Mouse (Mus musculus): ENCODE results near the gene Smarcb1. TPM values are rescaled to one million over a fixed set of nuclear protein-coding genes. Genes with fewer than 3 reads are reported as not detected.
A peak's percentile ranks its signal among the peaks of the same experiment; 100 is the strongest.
"Not testable (repeated sequence)": the region's sequence is repeated elsewhere in the genome, so short reads cannot be mapped to it uniquely, and the experiment has no call there.

Smarcb1 gene
- polyA plus RNA-seq, 1 experiment = 34.1 TPM

DNA sequence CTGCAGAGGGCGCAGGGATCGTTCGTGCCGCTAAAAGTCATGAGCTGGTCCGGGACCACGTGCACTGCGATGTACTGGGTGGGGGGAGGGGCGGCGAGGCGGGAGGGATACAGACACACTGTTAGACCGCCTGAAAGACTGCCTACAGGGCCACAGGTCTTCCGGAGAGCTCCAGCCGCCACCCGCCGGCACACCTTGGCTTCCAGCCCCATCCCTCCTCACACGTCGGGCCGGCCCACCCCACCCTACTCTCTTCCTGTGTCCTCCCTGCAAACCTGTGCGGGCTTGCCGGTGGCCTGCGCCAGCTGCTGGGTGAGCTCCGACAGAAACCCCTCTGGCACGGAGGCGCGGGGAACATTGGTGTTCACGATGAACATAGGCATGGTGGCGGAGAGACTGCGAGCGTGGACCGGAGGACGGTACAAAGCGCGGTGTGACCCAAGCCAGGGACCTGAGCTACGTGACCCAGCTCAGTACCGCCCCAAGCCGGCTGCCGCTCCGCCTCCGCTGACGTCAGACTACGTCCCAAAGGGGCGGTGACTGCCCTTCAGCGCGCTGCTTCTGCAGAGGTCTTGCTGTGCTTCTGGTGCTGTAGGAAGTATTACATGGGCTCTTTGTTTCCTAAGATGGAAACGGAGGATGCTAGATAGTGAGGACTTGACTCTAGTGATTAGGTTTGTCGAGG lies 61.5 kb downstream of the Smarcb1 start, which contains the start of gene Mif:
Mif (minus strand) TSS at position 455 of the 685 bp plus-strand sequence.
- not testable (repeated sequence) for H3K27me3 ChIP-seq (ENCODE audit: control insufficient read depth, insufficient read depth, low read length); H3K4me1 ChIP-seq (ENCODE audit: control insufficient read depth, insufficient read depth, insufficient read length, low read length); H3K36me3 ChIP-seq (ENCODE audit: control insufficient read depth, insufficient read depth, low read length)
- peak within 1 kb of the TSS; percentile 70 for H3K4me3 ChIP-seq (ENCODE audit: low read depth, low read length)
- under 1% methylated on average over 46 of the region's 46 CpGs for WGBS
- H3K27ac ChIP-seq (ENCODE audit: insufficient read depth, low read depth, low read length) = peak within 1 kb of the TSS; percentile 48; the same call in 1 of the 2 replicates
- peak; percentile 24; the same call in 1 of the 2 replicates for TF ChIP-seq POLR2A (IDR thresholded peaks at IDR 0.05; ENCODE audit: low read depth, low read length)

DNA sequence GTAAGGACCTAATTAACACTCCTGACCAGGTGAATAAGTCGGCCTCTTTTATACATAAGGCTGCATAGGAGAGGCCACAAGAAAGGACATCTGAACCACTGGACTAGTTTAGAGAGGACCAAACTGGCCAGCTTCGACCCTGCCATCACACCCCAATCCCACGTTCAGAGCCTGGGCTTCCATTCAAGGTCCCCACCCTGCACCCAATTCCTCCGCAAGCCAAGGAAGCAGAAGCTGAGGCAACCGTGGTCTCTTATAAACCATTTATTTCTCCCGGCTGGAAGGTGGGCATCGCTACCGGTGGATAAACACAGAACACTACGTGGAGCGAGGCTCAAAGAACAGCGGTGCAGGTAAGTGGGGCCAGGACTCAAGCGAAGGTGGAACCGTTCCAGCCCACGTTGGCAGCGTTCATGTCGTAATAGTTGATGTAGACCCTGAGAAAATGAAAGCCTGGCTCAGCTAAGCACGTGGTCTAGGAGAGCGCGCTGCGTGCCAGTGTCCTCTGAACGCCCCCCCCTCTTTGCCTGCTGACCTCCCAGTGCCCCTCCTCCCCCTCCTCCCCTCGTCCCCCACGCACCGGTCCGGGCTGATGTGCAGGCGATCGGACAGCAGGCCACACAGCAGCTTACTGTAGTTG lies 62.2 kb downstream of the Smarcb1 start:
- WGBS = 3% methylated on average over 27 of the region's 27 CpGs
- no peaks in the 10 kb centered on the region for H3K36me3 ChIP-seq (ENCODE audit: control insufficient read depth, insufficient read depth, low read length)
- peak overlapping the region; percentile 70 for H3K4me3 ChIP-seq (ENCODE audit: low read depth, low read length)
- H3K4me1 ChIP-seq (ENCODE audit: control insufficient read depth, insufficient read depth, insufficient read length, low read length) = peaks cover 4% of the 10 kb centered on the region; the same call in 1 of the 2 replicates
- no peak for TF ChIP-seq CTCF (IDR thresholded peaks at IDR 0.05; ENCODE audit: extremely low read depth, insufficient read length, insufficient replicate concordance, low read depth, low read length)
- TF ChIP-seq POLR2A (IDR thresholded peaks at IDR 0.05; ENCODE audit: low read depth, low read length) = no peak
- H3K27me3 ChIP-seq (ENCODE audit: control insufficient read depth, insufficient read depth, low read length) = no peaks in the 10 kb centered on the region
- H3K27ac ChIP-seq (ENCODE audit: insufficient read depth, low read depth, low read length) = no peak overlapping the region

DNA sequence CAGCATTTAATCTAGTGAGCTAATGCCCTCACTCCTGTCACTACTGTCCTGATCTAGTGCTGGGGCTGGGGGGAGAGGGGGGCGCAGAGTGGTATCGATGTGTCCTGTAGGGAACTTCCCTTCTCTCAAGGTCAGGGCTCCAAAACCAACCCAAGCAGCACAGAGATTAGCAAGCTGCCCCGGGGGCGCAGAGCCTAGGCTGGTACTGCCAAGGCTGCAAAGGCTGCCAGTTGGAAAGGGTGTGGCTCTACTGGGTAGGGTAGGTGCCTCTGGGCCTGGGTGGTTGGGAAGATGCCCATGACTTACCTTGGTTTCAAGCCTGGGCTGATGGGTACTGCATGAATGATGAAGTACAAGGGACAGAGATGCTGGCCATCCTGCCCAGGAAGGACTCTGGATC lies 63.8 kb downstream of the Smarcb1 start:
- peaks cover 4% of the 10 kb centered on the region; the same call in 1 of the 2 replicates for H3K4me1 ChIP-seq (ENCODE audit: control insufficient read depth, insufficient read depth, insufficient read length, low read length)
- no peaks in the 10 kb centered on the region for H3K36me3 ChIP-seq (ENCODE audit: control insufficient read depth, insufficient read depth, low read length)
- H3K4me3 ChIP-seq (ENCODE audit: low read depth, low read length) = no peak overlapping the region
- TF ChIP-seq POLR2A (IDR thresholded peaks at IDR 0.05; ENCODE audit: low read depth, low read length) = no peak
- no peak for TF ChIP-seq CTCF (IDR thresholded peaks at IDR 0.05; ENCODE audit: extremely low read depth, insufficient read length, insufficient replicate concordance, low read depth, low read length)
- H3K27me3 ChIP-seq (ENCODE audit: control insufficient read depth, insufficient read depth, low read length) = no peaks in the 10 kb centered on the region
- H3K27ac ChIP-seq (ENCODE audit: insufficient read depth, low read depth, low read length) = no peak overlapping the region
- whole genome bisulfite sequencing = 67% methylated on average over 4 of the region's 4 CpGs

DNA sequence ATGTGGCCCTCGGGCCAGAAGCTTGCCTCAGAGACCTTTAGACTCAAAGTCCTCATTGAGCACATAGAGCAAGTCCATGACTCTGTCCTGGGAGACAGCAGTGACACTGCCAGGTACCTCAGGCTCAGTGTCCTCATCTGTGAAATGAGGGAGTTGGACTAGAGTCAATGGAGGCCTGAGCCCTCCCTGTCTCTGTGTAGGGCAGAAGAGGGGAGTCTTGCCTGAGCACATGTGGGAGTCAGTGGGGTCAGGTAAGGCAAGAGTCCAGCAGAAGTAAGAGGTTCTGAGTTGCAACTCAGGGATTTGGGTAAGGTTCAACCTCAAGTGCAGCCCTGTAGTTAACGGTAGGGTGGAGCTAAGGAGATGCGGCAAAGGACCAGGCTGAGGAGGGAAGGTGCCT lies 64.4 kb downstream of the Smarcb1 start:
- Histone ChIP-seq H3K4me1 (ENCODE audit: control insufficient read depth, insufficient read depth, insufficient read length, low read length) (peaks cover 4% of the 10 kb centered on the region; the same call in 1 of the 2 replicates), H3K4me3 (ENCODE audit: low read depth, low read length) (no peak overlapping the region), H3K27me3 (ENCODE audit: control insufficient read depth, insufficient read depth, low read length) (no peaks in the 10 kb centered on the region), H3K36me3 (ENCODE audit: control insufficient read depth, insufficient read depth, low read length) (no peaks in the 10 kb centered on the region), H3K27ac (ENCODE audit: insufficient read depth, low read depth, low read length) (no peak overlapping the region)
- no peak for TF ChIP-seq CTCF (IDR thresholded peaks at IDR 0.05; ENCODE audit: extremely low read depth, insufficient read length, insufficient replicate concordance, low read depth, low read length)
- 68% methylated on average over 3 of the region's 3 CpGs for WGBS

DNA sequence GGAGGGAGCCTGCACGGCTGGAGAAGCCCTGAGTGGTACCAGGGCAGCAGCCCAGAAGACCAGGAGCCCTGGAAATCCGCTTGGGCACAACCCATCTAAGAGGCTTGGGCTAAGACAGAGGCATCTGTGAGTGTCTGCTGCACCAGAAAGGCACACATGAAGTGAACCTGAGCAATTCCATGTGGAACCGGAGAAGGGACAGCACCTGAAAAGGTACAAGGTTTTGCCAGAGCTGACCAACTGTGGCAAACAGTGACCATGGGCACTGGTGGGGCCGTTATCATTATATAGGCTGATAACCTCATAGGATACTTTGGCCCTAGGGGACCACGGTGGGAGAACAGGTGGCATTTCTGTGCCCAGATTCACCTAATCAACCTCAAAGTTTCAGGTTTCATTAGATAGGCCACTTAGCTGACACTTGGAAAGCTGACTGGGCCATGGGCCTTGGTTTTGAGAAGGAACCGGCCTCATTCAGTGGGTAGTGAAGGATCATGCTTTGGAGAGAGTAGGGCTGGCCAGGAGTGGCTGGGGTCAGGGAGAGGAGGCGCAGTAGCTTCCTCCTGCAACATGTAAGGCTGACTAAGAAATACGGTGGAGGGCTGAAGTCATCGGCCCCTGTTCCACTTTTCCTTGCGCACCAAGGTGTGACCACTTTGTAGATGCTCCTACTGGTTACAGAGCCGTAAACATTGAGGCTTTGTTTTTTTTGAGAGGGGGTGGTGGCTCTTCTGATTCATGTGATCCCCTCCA lies 65.1 kb downstream of the Smarcb1 start:
- Histone ChIP-seq H3K27ac (ENCODE audit: insufficient read depth, low read depth, low read length) (no peak overlapping the region), H3K27me3 (ENCODE audit: control insufficient read depth, insufficient read depth, low read length) (no peaks in the 10 kb centered on the region), H3K4me3 (ENCODE audit: low read depth, low read length) (no peak overlapping the region), H3K4me1 (ENCODE audit: control insufficient read depth, insufficient read depth, insufficient read length, low read length) (peaks cover 4% of the 10 kb centered on the region; the same call in 1 of the 2 replicates), H3K36me3 (ENCODE audit: control insufficient read depth, insufficient read depth, low read length) (no peaks in the 10 kb centered on the region)
- no peak for TF ChIP-seq POLR2A (IDR thresholded peaks at IDR 0.05; ENCODE audit: low read depth, low read length)
- no peak for TF ChIP-seq CTCF (IDR thresholded peaks at IDR 0.05; ENCODE audit: extremely low read depth, insufficient read length, insufficient replicate concordance, low read depth, low read length)
- 88% methylated on average over 11 of the region's 11 CpGs for WGBS

DNA sequence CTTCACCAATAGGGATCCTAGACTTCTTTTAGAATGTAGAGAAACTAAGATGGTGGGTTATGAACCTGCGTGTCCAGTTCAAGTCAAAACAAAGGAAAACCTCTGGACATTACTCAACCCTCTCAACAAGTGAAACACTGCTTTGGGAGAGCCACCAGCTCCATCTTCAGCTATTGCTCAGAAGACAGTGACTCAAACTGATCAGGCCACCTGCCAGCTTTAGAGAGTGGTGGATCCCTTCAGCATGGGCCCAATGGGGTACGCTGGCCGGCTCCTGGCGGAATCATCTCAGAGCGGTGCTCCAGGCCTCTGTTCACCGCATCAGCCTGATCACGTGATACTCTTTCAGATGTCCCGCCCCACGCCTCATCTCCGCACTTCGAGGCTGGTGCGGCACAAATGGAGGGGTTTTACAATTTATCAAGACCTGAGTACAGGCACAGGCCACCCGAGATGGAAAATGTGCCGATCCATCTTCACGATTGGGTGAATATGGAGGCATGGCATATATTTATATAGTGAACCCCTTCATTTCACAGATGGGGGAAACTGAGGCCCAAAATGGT lies 65.9 kb downstream of the Smarcb1 start:
- peaks cover 4% of the 10 kb centered on the region; the same call in 1 of the 2 replicates for H3K4me1 ChIP-seq (ENCODE audit: control insufficient read depth, insufficient read depth, insufficient read length, low read length)
- 94% methylated on average over 15 of the region's 15 CpGs for WGBS
- H3K27me3 ChIP-seq (ENCODE audit: control insufficient read depth, insufficient read depth, low read length) = no peaks in the 10 kb centered on the region
- TF ChIP-seq POLR2A (IDR thresholded peaks at IDR 0.05; ENCODE audit: low read depth, low read length) = no peak
- no peak for TF ChIP-seq CTCF (IDR thresholded peaks at IDR 0.05; ENCODE audit: extremely low read depth, insufficient read length, insufficient replicate concordance, low read depth, low read length)
- H3K27ac ChIP-seq (ENCODE audit: insufficient read depth, low read depth, low read length) = no peak overlapping the region
- H3K36me3 ChIP-seq (ENCODE audit: control insufficient read depth, insufficient read depth, low read length) = no peaks in the 10 kb centered on the region
- H3K4me3 ChIP-seq (ENCODE audit: low read depth, low read length) = no peak overlapping the region

Measured in small intestine, adult 2 months (tissue).